Mouse (Mus musculus) embryonic facial prominence, embryonic 13.5 days (tissue): ENCODE data around the gene Atp4b. TPM values are rescaled to one million over a fixed set of nuclear protein-coding genes. Genes with fewer than 3 reads are reported as not detected.
A peak's percentile ranks its signal among the peaks of the same experiment; 100 is the strongest.

Experiments used
- ATAC-seq: fragments of 200-750 bp; cut with Nextera tagmentation; 2 replicates; pipeline ENCODE4 v1.8.0; 2017; ENCODE audit warnings: low read depth; ENCODE audit not compliant: insufficient number of reproducible peaks, insufficient read depth, low FRiP score, low TSS enrichment
- H3K27ac ChIP-seq: fragments of 300-500 bp; sonication (generic); 2 replicates; pipeline ENCODE4 v1.5.1; 2015; ENCODE audit warnings: moderate library complexity, mild to moderate bottlenecking, inconsistent platforms
- H3K27me3 ChIP-seq: fragments of 300-500 bp; sonication (generic); 2 replicates; pipeline ENCODE4 v1.6.1; 2015; ENCODE audit warnings: mild to moderate bottlenecking, inconsistent platforms
- H3K36me3 ChIP-seq: fragments of 300-500 bp; sonication (generic); 2 replicates; pipeline ENCODE4 v1.6.1; 2015; ENCODE audit warnings: mild to moderate bottlenecking, inconsistent platforms
- H3K4me1 ChIP-seq: fragments of 300-500 bp; sonication (generic); 2 replicates; pipeline ENCODE4 v1.6.1; 2015; ENCODE audit warnings: inconsistent platforms
- H3K4me2 ChIP-seq: fragments of 300-500 bp; sonication (generic); 2 replicates; pipeline ENCODE4 v1.6.1; 2015; ENCODE audit warnings: moderate library complexity, mild to moderate bottlenecking, inconsistent platforms
- H3K4me3 ChIP-seq: fragments of 300-500 bp; sonication (generic); 2 replicates; pipeline ENCODE4 v1.5.1; 2015; ENCODE audit warnings: mild to moderate bottlenecking, inconsistent platforms
- H3K9ac ChIP-seq: fragments of 300-500 bp; sonication (generic); 2 replicates; pipeline ENCODE4 v1.6.1; 2015; ENCODE audit warnings: mild to moderate bottlenecking, inconsistent platforms
- H3K9me3 ChIP-seq: fragments of 300-500 bp; sonication (generic); 2 replicates; pipeline ENCODE4 v1.6.1; 2016; ENCODE audit warnings: inconsistent platforms
- WGBS: fragments of 180-500 bp; shearing (Covaris S2); methylation state at CpG from one replicate; pipeline ENCODE4 v1.1.7; 2015; ENCODE audit warnings: mixed read lengths; 5-methylcytosine and 5-hydroxymethylcytosine counted together
- polyA plus RNA-seq: library from polyadenylated mRNA; unstranded; fragments of >200 nt; fragmentation: Nextera tagmentation; extraction: Ambion mirVana; gene quantifications from 2 replicates; pipeline ENCODE4 v1.2.1, GENCODE M21; 2015

The Atp4b gene
- polyA plus RNA-seq, 1 experiment from 2014 or later, result not detected

- H3K4me3 ChIP-seq, result no peak overlapping the region
- no peaks in the 10 kb centered on the region for H3K27me3 ChIP-seq
- no peak overlapping the region for H3K27ac ChIP-seq
- no peak for ATAC-seq
- H3K4me1 ChIP-seq, result no peaks in the 10 kb centered on the region
- no peak overlapping the region for H3K4me2 ChIP-seq
- H3K9ac ChIP-seq, result no peak overlapping the region
- H3K36me3 ChIP-seq, result peaks cover 33% of the 10 kb centered on the region
- 92% methylated on average over 3 of the region's 3 CpGs for WGBS
- 0 out of 2 replicates have a peak, but pooled peaks cover 3% of the 10 kb centered on the region for H3K9me3 ChIP-seq
Measured at GRCm38 (mm10) chr8:13382536-13382935, 14.1 kb downstream of the Atp4b start.

GRCm38 (mm10) chr8:13381630-13382029 is 15.0 kb downstream of the Atp4b start:
- no peak overlapping the region for H3K4me2 ChIP-seq
- no peaks in the 10 kb centered on the region for H3K27me3 ChIP-seq
- no peak for ATAC-seq
- peaks cover 42% of the 10 kb centered on the region for H3K36me3 ChIP-seq
- no peaks in the 10 kb centered on the region for H3K4me1 ChIP-seq
- 90% methylated on average over 7 of the region's 7 CpGs for WGBS
- H3K27ac ChIP-seq, result no peak overlapping the region
- H3K4me3 ChIP-seq, result no peak overlapping the region
- 0 out of 2 replicates have a peak, but pooled peaks cover 3% of the 10 kb centered on the region for H3K9me3 ChIP-seq
- H3K9ac ChIP-seq, result no peak overlapping the region

- Histone ChIP-seq H3K9me3 (no peaks in the 10 kb centered on the region), H3K36me3 (peaks cover 93% of the 10 kb centered on the region), H3K27me3 (no peaks in the 10 kb centered on the region), H3K4me3 (no peak overlapping the region), H3K27ac (no peak overlapping the region), H3K4me1 (no peaks in the 10 kb centered on the region), H3K9ac (no peak overlapping the region), H3K4me2 (no peak overlapping the region)
- no peak for ATAC-seq
- WGBS, result 88% methylated on average over 8 of the region's 8 CpGs
Measured at GRCm38 (mm10) chr8:13373151-13373662, 23.4 kb downstream of the Atp4b start.

- Histone ChIP-seq H3K27me3 (no peaks in the 10 kb centered on the region), H3K4me1 (no peaks in the 10 kb centered on the region), H3K4me3 (no peak overlapping the region), H3K36me3 (peaks cover 92% of the 10 kb centered on the region), H3K9ac (no peak overlapping the region), H3K27ac (no peak overlapping the region), H3K9me3 (no peaks in the 10 kb centered on the region), H3K4me2 (no peak overlapping the region)
- WGBS, result 94% methylated on average over 6 of the region's 6 CpGs
- no peak for ATAC-seq
Measured at GRCm38 (mm10) chr8:13361865-13362264, 34.8 kb downstream of the Atp4b start.

GRCm38 (mm10) chr8:13360213-13360612 is 36.4 kb downstream of the Atp4b start:
- WGBS, result 87% methylated on average over 7 of the region's 7 CpGs
- Histone ChIP-seq H3K4me1 (no peaks in the 10 kb centered on the region), H3K9me3 (no peaks in the 10 kb centered on the region), H3K4me2 (no peak overlapping the region), H3K36me3 (peaks cover 92% of the 10 kb centered on the region), H3K4me3 (no peak overlapping the region), H3K27ac (no peak overlapping the region), H3K27me3 (no peaks in the 10 kb centered on the region), H3K9ac (no peak overlapping the region)
- ATAC-seq, result no peak

- Histone ChIP-seq H3K9me3 (no peaks in the 10 kb centered on the region), H3K4me1 (no peaks in the 10 kb centered on the region), H3K27me3 (no peaks in the 10 kb centered on the region), H3K9ac (no peak overlapping the region), H3K27ac (no peak overlapping the region), H3K36me3 (peaks cover 100% of the 10 kb centered on the region), H3K4me3 (no peak overlapping the region), H3K4me2 (no peak overlapping the region)
- no peak for ATAC-seq
- WGBS, result 86% methylated on average over 10 of the region's 10 CpGs
Measured at GRCm38 (mm10) chr8:13356681-13357080, 39.9 kb downstream of the Atp4b start.

GRCm38 (mm10) chr8:13356221-13356620 is 40.4 kb downstream of the Atp4b start:
- WGBS, result 85% methylated on average over 6 of the region's 6 CpGs
- no peak for ATAC-seq
- H3K27ac ChIP-seq, result no peak overlapping the region
- no peak overlapping the region for H3K4me2 ChIP-seq
- no peaks in the 10 kb centered on the region for H3K9me3 ChIP-seq
- H3K4me3 ChIP-seq, result no peak overlapping the region
- H3K36me3 ChIP-seq, result peaks cover 100% of the 10 kb centered on the region
- H3K9ac ChIP-seq, result no peak overlapping the region
- no peaks in the 10 kb centered on the region for H3K27me3 ChIP-seq
- H3K4me1 ChIP-seq, result no peaks in the 10 kb centered on the region

- no peak for ATAC-seq
- H3K27me3 ChIP-seq, result no peaks in the 10 kb centered on the region
- H3K27ac ChIP-seq, result no peak overlapping the region
- H3K36me3 ChIP-seq, result peaks cover 100% of the 10 kb centered on the region
- no peak overlapping the region for H3K4me3 ChIP-seq
- WGBS, result 84% methylated on average over 4 of the region's 4 CpGs
- H3K4me2 ChIP-seq, result no peak overlapping the region
- no peak overlapping the region for H3K9ac ChIP-seq
- no peaks in the 10 kb centered on the region for H3K4me1 ChIP-seq
- no peaks in the 10 kb centered on the region for H3K9me3 ChIP-seq
Measured at GRCm38 (mm10) chr8:13353883-13354282, 42.7 kb downstream of the Atp4b start.

GRCm38 (mm10) chr8:13353155-13353833 is 43.3 kb downstream of the Atp4b start:
- Histone ChIP-seq H3K27me3 (no peaks in the 10 kb centered on the region), H3K4me3 (no peak overlapping the region), H3K9ac (0 out of 2 replicates have a peak overlapping the region, but pooled peaks have one; percentile 11), H3K4me1 (no peaks in the 10 kb centered on the region), H3K4me2 (no peak overlapping the region), H3K36me3 (peaks cover 100% of the 10 kb centered on the region), H3K9me3 (no peaks in the 10 kb centered on the region), H3K27ac (no peak overlapping the region)
- WGBS, result 84% methylated on average over 9 of the region's 9 CpGs
- ATAC-seq, result no peak

GRCm38 (mm10) chr8:13352601-13353000 is 44.0 kb downstream of the Atp4b start:
- no peaks in the 10 kb centered on the region for H3K9me3 ChIP-seq
- H3K4me2 ChIP-seq, result no peak overlapping the region
- H3K4me1 ChIP-seq, result no peaks in the 10 kb centered on the region
- H3K36me3 ChIP-seq, result peaks cover 100% of the 10 kb centered on the region
- WGBS, result 87% methylated on average over 8 of the region's 8 CpGs
- no peak overlapping the region for H3K4me3 ChIP-seq
- H3K9ac ChIP-seq, result 0 out of 2 replicates have a peak overlapping the region, but pooled peaks have one; percentile 11
- H3K27ac ChIP-seq, result no peak overlapping the region
- H3K27me3 ChIP-seq, result no peaks in the 10 kb centered on the region
- no peak for ATAC-seq

GRCm38 (mm10) chr8:13351593-13351992 is 45.0 kb downstream of the Atp4b start:
- Histone ChIP-seq H3K9me3 (no peaks in the 10 kb centered on the region), H3K4me3 (no peak overlapping the region), H3K4me2 (no peak overlapping the region), H3K27ac (no peak overlapping the region), H3K27me3 (no peaks in the 10 kb centered on the region), H3K36me3 (peaks cover 100% of the 10 kb centered on the region), H3K4me1 (no peaks in the 10 kb centered on the region), H3K9ac (no peak overlapping the region)
- WGBS, result 82% methylated on average over 5 of the region's 5 CpGs
- ATAC-seq, result no peak

GRCm38 (mm10) chr8:13350052-13350451 is 46.6 kb downstream of the Atp4b start:
- no peak for ATAC-seq
- H3K36me3 ChIP-seq, result peaks cover 100% of the 10 kb centered on the region
- no peaks in the 10 kb centered on the region for H3K27me3 ChIP-seq
- H3K9ac ChIP-seq, result no peak overlapping the region
- no peaks in the 10 kb centered on the region for H3K4me1 ChIP-seq
- no peak overlapping the region for H3K4me2 ChIP-seq
- no peaks in the 10 kb centered on the region for H3K9me3 ChIP-seq
- WGBS, result 83% methylated on average over 7 of the region's 7 CpGs
- no peak overlapping the region for H3K27ac ChIP-seq
- H3K4me3 ChIP-seq, result no peak overlapping the region
